Mouse (Mus musculus) neural tube, embryonic 11.5 days (tissue): ENCODE measurements around the gene Zfp92. TPM values are rescaled to one million over a fixed set of nuclear protein-coding genes. Genes with fewer than 3 reads are reported as not detected.
"Not testable (repeated sequence)": the region's sequence is repeated elsewhere in the genome, so short reads cannot be mapped to it uniquely, and the experiment has no call there.

Experiments
- ATAC-seq: fragments of 200-750 bp; cut with Nextera tagmentation; 2 replicates; pipeline ENCODE4 v1.8.0; 2017; ENCODE audit warnings: moderate number of reproducible peaks, mild to moderate bottlenecking, moderate TSS enrichment, moderate library complexity; ENCODE audit not compliant: insufficient read depth, low FRiP score, low TSS enrichment
- DNase-seq: peaks from one replicate; pipeline ENCODE4 v3.0.0-alpha.2; 2015; ENCODE audit warnings: low spot score
- H3K27ac ChIP-seq: fragments of 300-500 bp; sonication (generic); 2 replicates; pipeline ENCODE4 v1.5.1; 2014; ENCODE audit warnings: low read depth, mild to moderate bottlenecking, low read length
- H3K27me3 ChIP-seq: fragments of 300-500 bp; sonication (generic); 2 replicates; pipeline ENCODE4 v1.6.1; 2014; ENCODE audit warnings: mild to moderate bottlenecking, low read length, mixed read lengths; ENCODE audit not compliant: control insufficient read depth, insufficient read depth
- H3K36me3 ChIP-seq: fragments of 300-500 bp; sonication (generic); 2 replicates; pipeline ENCODE4 v1.6.1; 2014; ENCODE audit warnings: mild to moderate bottlenecking, low read length, moderate library complexity, mixed read lengths; ENCODE audit not compliant: control insufficient read depth, insufficient read depth
- H3K4me1 ChIP-seq: fragments of 300-500 bp; sonication (generic); 2 replicates; pipeline ENCODE4 v1.6.1; 2014; ENCODE audit warnings: low read length, mixed read lengths; ENCODE audit not compliant: control insufficient read depth, insufficient read depth
- H3K4me2 ChIP-seq: fragments of 300-500 bp; sonication (generic); 2 replicates; pipeline ENCODE4 v1.6.1; 2014; ENCODE audit warnings: low read depth, mild to moderate bottlenecking, moderate library complexity
- H3K4me3 ChIP-seq: fragments of 300-500 bp; sonication (generic); 2 replicates; pipeline ENCODE4 v1.5.1; 2014; ENCODE audit warnings: low read depth, low read length
- H3K9ac ChIP-seq: fragments of 300-500 bp; sonication (generic); 2 replicates; pipeline ENCODE4 v1.6.1; 2014; ENCODE audit warnings: mild to moderate bottlenecking, low read length
- H3K9me3 ChIP-seq: fragments of 300-500 bp; sonication (generic); 2 replicates; pipeline ENCODE4 v1.6.1; 2016; ENCODE audit warnings: low read length; ENCODE audit not compliant: control insufficient read depth
- WGBS: fragments of 180-500 bp; shearing (Covaris S2); extraction: QIAGEN DNeasy Blood & Tissue Kit; methylation state at CpG from one replicate; pipeline ENCODE4 v1.1.7; 2014; 5-methylcytosine and 5-hydroxymethylcytosine counted together
- polyA plus RNA-seq: library from polyadenylated mRNA; unstranded; fragments of >200 nt; fragmentation: Nextera tagmentation; extraction: Ambion mirVana; gene quantifications from 2 replicates; pipeline ENCODE4 v1.2.1, GENCODE M21; 2014

Gene Zfp92
- not detected in 2 replicates for polyA plus RNA-seq

- H3K4me1 ChIP-seq = no peaks in the 10 kb centered on the region
- peak within 1 kb of the TSS; percentile 39 for H3K4me2 ChIP-seq
- no peak for ATAC-seq
- H3K4me3 ChIP-seq = peak within 1 kb of the TSS; percentile 8; the same call in 1 of the 2 replicates
- no peaks in the 10 kb centered on the region for H3K36me3 ChIP-seq
- peak; percentile 13 for DNase-seq
- no peaks in the 10 kb centered on the region for H3K27me3 ChIP-seq
- no peaks in the 10 kb centered on the region for H3K9me3 ChIP-seq
- WGBS = 13% methylated on average over 19 of the region's 20 CpGs
- H3K27ac ChIP-seq = no peak within 1 kb of the TSS
- no peak within 1 kb of the TSS for H3K9ac ChIP-seq
Observed at GRCm38 (mm10) chrX:73410880-73411517, at the start of gene Zfp92. Gene Zfp92, plus strand, starts transcription at chrX:73411096.

DNA sequence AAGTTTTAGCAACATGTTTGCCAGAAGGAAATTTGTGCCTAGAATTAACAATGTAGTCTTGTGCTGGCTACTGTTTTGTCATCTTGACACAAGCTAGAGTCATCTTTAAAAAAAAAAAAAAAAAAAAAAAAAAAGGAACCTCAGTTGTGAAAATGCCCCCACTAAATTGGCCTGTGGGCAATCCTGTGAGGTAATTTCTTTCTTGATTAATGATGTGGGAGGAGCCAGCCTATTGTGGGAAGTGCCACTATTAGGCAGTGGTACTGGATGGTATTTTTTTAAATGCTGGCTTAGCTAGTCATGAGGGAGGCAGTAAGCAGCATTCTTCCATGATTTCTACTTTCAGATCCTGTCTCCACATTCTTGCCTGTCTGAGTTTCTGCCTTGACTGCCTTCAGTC is 47.6 kb upstream of the Zfp92 start:
- H3K27ac ChIP-seq = no peak overlapping the region
- no peaks in the 10 kb centered on the region for H3K36me3 ChIP-seq
- DNase-seq (no peak), ATAC-seq (no peak)
- H3K4me3 ChIP-seq = no peak overlapping the region
- no peaks in the 10 kb centered on the region for H3K4me1 ChIP-seq
- H3K27me3 ChIP-seq = no peaks in the 10 kb centered on the region
- H3K4me2 ChIP-seq = no peak overlapping the region
- H3K9ac ChIP-seq = no peak overlapping the region
- no peaks in the 10 kb centered on the region for H3K9me3 ChIP-seq

DNA sequence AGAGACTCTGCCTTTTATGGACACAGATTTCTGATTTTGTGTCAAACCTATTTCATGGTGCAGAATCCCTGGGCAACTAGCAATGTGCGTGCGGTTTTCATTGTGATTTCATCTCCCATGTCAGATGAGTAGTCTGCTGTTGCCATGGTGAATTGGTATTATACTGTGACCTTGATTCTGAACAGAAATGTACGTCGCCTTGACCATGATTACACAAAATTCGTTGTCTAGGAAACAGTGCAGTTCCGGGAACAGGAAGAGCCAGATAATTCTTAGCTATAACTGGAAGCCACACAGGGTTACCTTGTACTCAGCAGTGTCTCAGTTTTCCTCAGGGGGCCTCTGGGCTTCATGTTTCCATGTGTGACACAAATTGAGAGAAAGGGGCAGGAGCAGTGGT is 26.5 kb upstream of the Zfp92 start:
- Histone ChIP-seq H3K4me2 (no peak overlapping the region), H3K9ac (no peak overlapping the region), H3K9me3 (no peaks in the 10 kb centered on the region), H3K4me1 (no peaks in the 10 kb centered on the region), H3K36me3 (no peaks in the 10 kb centered on the region), H3K27me3 (no peaks in the 10 kb centered on the region), H3K4me3 (no peak overlapping the region), H3K27ac (no peak overlapping the region)
- 86% methylated on average over 6 of the region's 6 CpGs for WGBS
- DNase-seq (no peak), ATAC-seq (no peak)

DNA sequence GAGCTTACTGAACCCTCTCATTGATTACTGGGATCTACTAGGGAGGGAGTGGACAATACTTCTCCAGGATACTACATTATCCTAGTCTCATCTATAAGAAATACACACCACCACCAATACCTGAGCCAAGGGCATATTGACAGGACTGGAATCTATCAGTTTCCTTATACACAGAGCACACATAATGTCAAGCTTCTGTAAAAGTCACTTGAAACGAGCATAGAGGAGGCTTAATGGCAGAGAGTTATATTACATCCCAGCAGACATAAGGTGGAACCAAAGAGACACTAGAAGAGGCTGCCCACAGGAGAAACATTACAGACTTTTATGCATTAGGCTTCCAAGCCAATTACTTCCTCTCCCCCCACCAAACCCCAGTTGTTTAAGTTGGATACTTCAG is 26.0 kb upstream of the Zfp92 start:
- DNase-seq (no peak), ATAC-seq (no peak)
- no peaks in the 10 kb centered on the region for H3K36me3 ChIP-seq
- no peak overlapping the region for H3K9ac ChIP-seq
- no peak overlapping the region for H3K27ac ChIP-seq
- H3K4me1 ChIP-seq = no peaks in the 10 kb centered on the region
- H3K4me2 ChIP-seq = no peak overlapping the region
- H3K9me3 ChIP-seq = no peaks in the 10 kb centered on the region
- 43% methylated on average over 1 of the region's 1 CpGs for WGBS
- H3K4me3 ChIP-seq = no peak overlapping the region
- no peaks in the 10 kb centered on the region for H3K27me3 ChIP-seq

GRCm38 (mm10) chrX:73391481-73391880 is 19.4 kb upstream of the Zfp92 start:
- ATAC-seq = no peak
- WGBS = 91% methylated on average over 4 of the region's 4 CpGs
- H3K9ac ChIP-seq = no peak overlapping the region

GRCm38 (mm10) chrX:73396446-73396845 is 14.4 kb upstream of the Zfp92 start:
- Histone ChIP-seq H3K27me3 (no peaks in the 10 kb centered on the region), H3K9me3 (no peaks in the 10 kb centered on the region), H3K4me1 (no peaks in the 10 kb centered on the region), H3K4me3 (no peak overlapping the region), H3K36me3 (no peaks in the 10 kb centered on the region), H3K9ac (no peak overlapping the region), H3K4me2 (no peak overlapping the region), H3K27ac (no peak overlapping the region)
- WGBS = 80% methylated on average over 1 of the region's 1 CpGs
- DNase-seq (no peak), ATAC-seq (no peak)

More at GRCm38 (mm10) chrX:73391481-73391880, 19.4 kb upstream of the Zfp92 start:
- Histone ChIP-seq H3K36me3 (no peaks in the 10 kb centered on the region), H3K4me1 (no peaks in the 10 kb centered on the region), H3K27ac (no peak overlapping the region), H3K4me3 (no peak overlapping the region), H3K27me3 (no peaks in the 10 kb centered on the region), H3K9me3 (no peaks in the 10 kb centered on the region), H3K4me2 (no peak overlapping the region)
- DNase-seq = no peak

DNA sequence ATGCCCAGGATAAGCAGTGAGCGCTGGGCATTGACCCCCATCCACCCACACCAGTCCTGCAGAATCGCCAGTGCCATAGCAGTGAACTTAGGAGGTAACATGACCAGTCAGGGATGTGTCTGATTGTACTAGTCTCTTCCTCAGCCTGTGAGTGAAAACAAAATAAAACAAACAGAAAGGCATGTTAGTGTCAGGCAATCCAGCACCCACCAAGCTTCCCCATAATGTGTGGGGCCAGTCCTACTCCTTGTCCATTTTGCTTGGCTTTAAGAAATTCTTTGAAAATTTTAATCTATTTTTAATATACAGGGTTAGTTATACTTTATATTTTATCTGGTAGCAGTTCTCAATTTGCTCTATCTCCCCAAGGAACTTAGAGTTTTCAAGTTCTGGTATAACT is 12.3 kb upstream of the Zfp92 start, which contains the start of gene Gm18336:
Gm18336 (minus strand) TSS at position 101 of the 400 bp plus-strand sequence.
- H3K9ac ChIP-seq, H3K27ac ChIP-seq, H3K4me3 ChIP-seq, H3K9me3 ChIP-seq, ATAC-seq, H3K4me1 ChIP-seq, H3K4me2 ChIP-seq, H3K27me3 ChIP-seq, DNase-seq, H3K36me3 ChIP-seq: not testable (repeated sequence)
- 81% methylated on average over 2 of the region's 2 CpGs for WGBS

- H3K27ac ChIP-seq = no peak overlapping the region
- H3K9ac ChIP-seq = no peak overlapping the region
- DNase-seq (no peak), ATAC-seq (no peak)
- H3K4me1 ChIP-seq = no peaks in the 10 kb centered on the region
- no peak overlapping the region for H3K4me3 ChIP-seq
- no peaks in the 10 kb centered on the region for H3K27me3 ChIP-seq
- no peak overlapping the region for H3K4me2 ChIP-seq
- H3K9me3 ChIP-seq = no peaks in the 10 kb centered on the region
- H3K36me3 ChIP-seq = no peaks in the 10 kb centered on the region
- 87% methylated on average over 20 of the region's 20 CpGs for WGBS
Observed at GRCm38 (mm10) chrX:73400951-73401350, 9.9 kb upstream of the Zfp92 start.

- whole genome bisulfite sequencing = 93% methylated on average over 12 of the region's 12 CpGs
- no peak overlapping the region for H3K27ac ChIP-seq
- H3K9me3 ChIP-seq = no peaks in the 10 kb centered on the region
- DNase-seq = no peak
- no peak overlapping the region for H3K4me2 ChIP-seq
- no peaks in the 10 kb centered on the region for H3K27me3 ChIP-seq
- no peaks in the 10 kb centered on the region for H3K36me3 ChIP-seq
- no peaks in the 10 kb centered on the region for H3K4me1 ChIP-seq
- ATAC-seq = no peak
- no peak overlapping the region for H3K4me3 ChIP-seq
- no peak overlapping the region for H3K9ac ChIP-seq
Observed at GRCm38 (mm10) chrX:73401616-73402015, 9.3 kb upstream of the Zfp92 start.
